Mouse (Mus musculus): ENCODE measurements at regions not wholly inside any gene's neighbourhood (a gene's known extent, or its start where the extent isn't known, plus 50 kb on each side); places are given as distances from the start of the nearest gene placed in this dataset.
"Not testable (repeated sequence)": the region's sequence is repeated elsewhere in the genome, so short reads cannot be mapped to it uniquely, and the experiment has no call there.

GRCm38 (mm10) chr12:115527065-115527464, 520.5 kb upstream of the Zfp386 start:
- DNase-seq (ENCODE audit: low spot score): no peak

- no peak for DNase-seq (ENCODE audit: low spot score)
Measured at GRCm38 (mm10) chr12:115542482-115542881, 505.0 kb upstream of the Zfp386 start.

- not testable (repeated sequence) for DNase-seq (ENCODE audit: low spot score)
Measured at GRCm38 (mm10) chr12:115566878-115567277, 480.6 kb upstream of the Zfp386 start.

GRCm38 (mm10) chr12:115592985-115593384, 454.5 kb upstream of the Zfp386 start:
- not testable (repeated sequence) for DNase-seq (ENCODE audit: low spot score)

- no peak for DNase-seq (ENCODE audit: low spot score)
Measured at GRCm38 (mm10) chr12:115603763-115604162, 443.8 kb upstream of the Zfp386 start.

GRCm38 (mm10) chr12:115604951-115605350, 442.6 kb upstream of the Zfp386 start:
- DNase-seq (ENCODE audit: low spot score): no peak

GRCm38 (mm10) chr12:115622564-115623233, 424.8 kb upstream of the Zfp386 start:
- not testable (repeated sequence) for DNase-seq (ENCODE audit: low spot score)

GRCm38 (mm10) chr12:115624221-115624620, 423.3 kb upstream of the Zfp386 start:
- no peak for DNase-seq (ENCODE audit: low spot score)

GRCm38 (mm10) chr12:115647599-115647998, 399.9 kb upstream of the Zfp386 start:
- peak; percentile 4 for DNase-seq (ENCODE audit: low spot score)

GRCm38 (mm10) chr12:115648161-115648560, 399.4 kb upstream of the Zfp386 start:
- peak; percentile 5 for DNase-seq (ENCODE audit: low spot score)

- peak; percentile 5 for DNase-seq (ENCODE audit: low spot score)
Measured at GRCm38 (mm10) chr12:115655781-115656180, 391.7 kb upstream of the Zfp386 start.

- peak; percentile 5 for DNase-seq (ENCODE audit: low spot score)
Measured at GRCm38 (mm10) chr12:115664081-115664480, 383.4 kb upstream of the Zfp386 start.

GRCm38 (mm10) chr12:115671683-115672082, 375.8 kb upstream of the Zfp386 start:
- not testable (repeated sequence) for DNase-seq (ENCODE audit: low spot score)

- DNase-seq (ENCODE audit: low spot score): no peak
Measured at GRCm38 (mm10) chr12:115691801-115692200, 355.7 kb upstream of the Zfp386 start.

GRCm38 (mm10) chr12:115709813-115710212, 337.7 kb upstream of the Zfp386 start:
- DNase-seq (ENCODE audit: low spot score): not testable (repeated sequence)

GRCm38 (mm10) chr12:115742039-115742438, 305.5 kb upstream of the Zfp386 start:
- DNase-seq (ENCODE audit: low spot score): not testable (repeated sequence)

- DNase-seq (ENCODE audit: low spot score): not testable (repeated sequence)
Measured at GRCm38 (mm10) chr12:115749586-115749985, 297.9 kb upstream of the Zfp386 start.

GRCm38 (mm10) chr12:115753135-115753534, 294.4 kb upstream of the Zfp386 start:
- DNase-seq (ENCODE audit: low spot score): not testable (repeated sequence)

- not testable (repeated sequence) for DNase-seq (ENCODE audit: low spot score)
Measured at GRCm38 (mm10) chr12:115757526-115757925, 290.0 kb upstream of the Zfp386 start.

GRCm38 (mm10) chr12:115759041-115759440, 288.5 kb upstream of the Zfp386 start:
- DNase-seq (ENCODE audit: low spot score): not testable (repeated sequence)

GRCm38 (mm10) chr12:115761766-115762165, 285.8 kb upstream of the Zfp386 start:
- DNase-seq (ENCODE audit: low spot score): not testable (repeated sequence)

- DNase-seq (ENCODE audit: low spot score): not testable (repeated sequence)
Measured at GRCm38 (mm10) chr12:115764939-115765479, 282.5 kb upstream of the Zfp386 start.

- not testable (repeated sequence) for DNase-seq (ENCODE audit: low spot score)
Measured at GRCm38 (mm10) chr12:115771176-115771575, 276.3 kb upstream of the Zfp386 start.

- not testable (repeated sequence) for DNase-seq (ENCODE audit: low spot score)
Measured at GRCm38 (mm10) chr12:115790369-115790768, 257.2 kb upstream of the Zfp386 start.
